Comparison of ENCODE assay signal across 16 mouse cellular contexts in the genomic region with DNA sequence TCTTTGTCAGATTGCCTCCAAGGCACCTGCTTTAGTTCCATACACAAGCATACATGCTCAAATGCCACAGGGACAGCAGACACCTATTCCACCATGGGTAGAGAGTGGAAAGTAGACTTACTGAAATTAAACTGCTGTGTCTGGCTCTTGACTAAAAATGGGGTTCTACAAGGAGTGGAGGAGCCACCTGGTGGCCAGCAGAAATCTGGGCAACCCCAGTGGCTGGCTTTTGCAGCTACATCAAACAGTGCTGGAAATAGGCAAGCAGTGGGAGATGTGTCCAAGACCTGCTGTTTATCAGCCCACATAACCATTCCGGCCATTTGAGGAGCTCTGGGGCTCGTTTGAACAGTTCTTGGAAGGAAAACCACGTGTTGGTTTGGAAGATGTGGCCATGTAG. TPM values are rescaled to one million over a fixed set of nuclear protein-coding genes. Genes with fewer than 3 reads are reported as not detected.
DNase-seq lines count a peak whose midpoint lies in the region; ATAC-seq and TF ChIP-seq lines count a peak whose summit lies in the region.
"Had no signal": no experiment of that assay in that cellular context is flagged by ENCODE, and none has a peak within 500 bp of the region (broad histone marks: within the 10 kb centered on the region; RNA-seq: fewer than 3 reads in every experiment).

No protein-coding gene starts in this region.

- DNase-seq in kidney, postnatal 0 days (ENCODE audit: low spot score) = no peak
- peak; percentile 31 to 42 for DNase-seq in right cerebral cortex, postnatal 10 days (ENCODE audit: low spot score in 2 of 2)
- no peak for DNase-seq in right cerebral cortex, postnatal 25 days
- DNase-seq in ZHBTc4 (ENCODE audit: low read depth, low spot score) = peak; percentile 42
- peak; percentile 20 for DNase-seq in splenic B cell, adult 2 months (ENCODE audit: low read depth, low spot score)
- DNase-seq in gastrocnemius, adult 18-20 months (ENCODE audit: low spot score) = no peak
- DNase-seq: cerebellum, postnatal 36 days; gastrocnemius, postnatal 10 days; heart, postnatal 10 days; right cerebral cortex, postnatal 4 days had no signal

- H3K27me3 ChIP-seq in kidney, postnatal 0 days (ENCODE audit: insufficient read depth, low read length) = no peaks in the 10 kb centered on the region
- H3K27me3 ChIP-seq in kidney, embryonic 14.5 days (ENCODE audit: control insufficient read depth, insufficient read depth, low read length) = no peaks in the 10 kb centered on the region
- no peaks in the 10 kb centered on the region for H3K27me3 ChIP-seq in splenic B cell, adult 2 months (ENCODE audit: control insufficient read depth, insufficient read depth, low read length, poor library complexity, severe bottlenecking)
- H3K27me3 ChIP-seq: limb, embryonic 13.5 days; midbrain, embryonic 12.5 days had no signal

- peak; percentile 51 for TF ChIP-seq CTCF in kidney, postnatal 0 days (IDR thresholded peaks at IDR 0.05; ENCODE audit: low read depth)

- no peak for ATAC-seq in kidney, postnatal 0 days (replicated peaks; ENCODE audit: low FRiP score, low read depth)
- no peak for ATAC-seq in kidney, embryonic 14.5 days (ENCODE audit: low FRiP score, low TSS enrichment)

- no peak overlapping the region for H3K4me3 ChIP-seq in kidney, postnatal 0 days (replicated peaks; ENCODE audit: low read depth, low read length)
- no peak overlapping the region for H3K4me3 ChIP-seq in kidney, embryonic 14.5 days (ENCODE audit: low read length)
- H3K4me3 ChIP-seq: erythroblast, embryonic 14.5 days; limb, embryonic 13.5 days; midbrain, embryonic 12.5 days had no signal

- 79% methylated on average over 3 of the region's 3 CpGs for whole genome bisulfite sequencing in kidney, postnatal 0 days
- WGBS in kidney, embryonic 14.5 days = 86% methylated on average over 3 of the region's 3 CpGs

- H3K36me3 ChIP-seq in kidney, postnatal 0 days (ENCODE audit: insufficient read depth, low read length) = peaks cover 54% of the 10 kb centered on the region
- H3K36me3 ChIP-seq in kidney, embryonic 14.5 days (ENCODE audit: control insufficient read depth, insufficient read depth, low read length) = peaks cover 77% of the 10 kb centered on the region
- peaks cover 21% of the 10 kb centered on the region for H3K36me3 ChIP-seq in splenic B cell, adult 2 months (ENCODE audit: control insufficient read depth, insufficient read depth, low read length, poor library complexity, severe bottlenecking)

- H3K9me3 ChIP-seq in kidney, postnatal 0 days (replicated peaks; ENCODE audit: low read length) = no peaks in the 10 kb centered on the region
- no peaks in the 10 kb centered on the region for H3K9me3 ChIP-seq in kidney, embryonic 14.5 days (ENCODE audit: control insufficient read depth, low read length)
- H3K9me3 ChIP-seq: limb, embryonic 13.5 days; midbrain, embryonic 12.5 days had no signal

- H3K4me2 ChIP-seq in kidney, postnatal 0 days (ENCODE audit: low read length) = no peak overlapping the region
- no peak overlapping the region for H3K4me2 ChIP-seq in kidney, embryonic 14.5 days (replicated peaks; ENCODE audit: low read depth, low read length)
- H3K4me2 ChIP-seq: limb, embryonic 13.5 days; midbrain, embryonic 12.5 days had no signal

- no peak overlapping the region for H3K27ac ChIP-seq in kidney, postnatal 0 days
- no peak overlapping the region for H3K27ac ChIP-seq in kidney, embryonic 14.5 days (ENCODE audit: low read depth, low read length)
- H3K27ac ChIP-seq: limb, embryonic 13.5 days; midbrain, embryonic 12.5 days had no signal

- H3K4me1 ChIP-seq in kidney, postnatal 0 days (replicated peaks; ENCODE audit: insufficient read depth, low read length) = 0 out of 2 replicates have a peak, but pooled peaks cover 6% of the 10 kb centered on the region
- H3K4me1 ChIP-seq in kidney, embryonic 14.5 days (ENCODE audit: control insufficient read depth, insufficient read depth, low read length) = peaks cover 4% of the 10 kb centered on the region; the same call in 1 of the 2 replicates

- no peak overlapping the region for H3K9ac ChIP-seq in kidney, postnatal 0 days (ENCODE audit: low read depth, low read length)
- no peak overlapping the region for H3K9ac ChIP-seq in kidney, embryonic 14.5 days (ENCODE audit: low read depth, low read length)
- H3K9ac ChIP-seq: limb, embryonic 13.5 days; midbrain, embryonic 12.5 days had no signal

RNA-seq across cellular contexts. Expression of a gene that starts 6.1 kb away (rescaled TPM):
- 55.0 and 61.7 TPM in 2 replicates for polyA plus RNA-seq in kidney, postnatal 0 days (2015; fragmentation: Nextera tagmentation; extraction: Ambion mirVana)
- polyA plus RNA-seq in kidney, embryonic 14.5 days (2014; fragmentation: Nextera tagmentation; extraction: Ambion mirVana) = 60.7 and 81.2 TPM in 2 replicates
- total RNA-seq in gastrocnemius, adult 18-20 months (2021) = 10 to 100 TPM; 31.0 to 31.8 TPM

RNA-seq across cellular contexts. Expression of a gene that starts 6.7 kb away (rescaled TPM):
- polyA plus RNA-seq in kidney, postnatal 0 days (2015; fragmentation: Nextera tagmentation; extraction: Ambion mirVana) = 0.61 and 1.2 TPM in 2 replicates
- 0.49 TPM in 1 of 2 replicates, not detected in the other for polyA plus RNA-seq in kidney, embryonic 14.5 days (2014; fragmentation: Nextera tagmentation; extraction: Ambion mirVana)
- total RNA-seq in gastrocnemius, adult 18-20 months (2021) = not detected
- total RNA-seq: gastrocnemius, postnatal 10 days; heart, postnatal 10 days had no signal
- polyA plus RNA-seq: erythroblast, embryonic 14.5 days; large intestine, adult 2 months; thymus, postnatal 0 days had no signal

RNA-seq across cellular contexts. Expression of a gene that starts 13.6 kb away (rescaled TPM):
- 26.2 and 30.3 TPM in 2 replicates for polyA plus RNA-seq in kidney, postnatal 0 days (2015; fragmentation: Nextera tagmentation; extraction: Ambion mirVana)
- 4.3 and 4.6 TPM in 2 replicates for polyA plus RNA-seq in kidney, embryonic 14.5 days (2014; fragmentation: Nextera tagmentation; extraction: Ambion mirVana)
- under 1 TPM in 1 of 2 experiments, not detected in 1; 0.12 TPM for total RNA-seq in gastrocnemius, adult 18-20 months (2021)
- polyA plus RNA-seq: erythroblast, embryonic 14.5 days had no signal

RNA-seq across cellular contexts. Expression of a gene that starts 37.9 kb away (rescaled TPM):
- 233 and 274 TPM in 2 replicates for polyA plus RNA-seq in kidney, postnatal 0 days (2015; fragmentation: Nextera tagmentation; extraction: Ambion mirVana)
- polyA plus RNA-seq in kidney, embryonic 14.5 days (2014; fragmentation: Nextera tagmentation; extraction: Ambion mirVana) = 49.7 and 61.8 TPM in 2 replicates
- total RNA-seq in gastrocnemius, adult 18-20 months (2021) = 10 to 100 TPM; 15.8 to 17.0 TPM

RNA-seq across cellular contexts. Expression of a gene that starts 55.4 kb away (rescaled TPM):
- 6.6 and 6.9 TPM in 2 replicates for polyA plus RNA-seq in kidney, postnatal 0 days (2015; fragmentation: Nextera tagmentation; extraction: Ambion mirVana)
- polyA plus RNA-seq in kidney, embryonic 14.5 days (2014; fragmentation: Nextera tagmentation; extraction: Ambion mirVana) = 3.0 and 3.8 TPM in 2 replicates
- total RNA-seq in gastrocnemius, adult 18-20 months (2021) = 10 to 100 TPM; 16.5 to 30.9 TPM

Comparison
In these comparisons a context has a peak if more than half of its experiments do, and no peak if none do; other contexts are left out.
1. DNase-seq: peak in right cerebral cortex, postnatal 10 days (2 of 2), ZHBTc4 (single experiment) and splenic B cell, adult 2 months (single experiment); none in kidney, postnatal 0 days (single experiment), right cerebral cortex, postnatal 25 days (single experiment) and gastrocnemius, adult 18-20 months (single experiment).